Mouse (Mus musculus) 3134 (cell line): Measurements from ENCODE around the gene Tcap.

Experiments
- DNase-seq: peaks from one replicate; pipeline ENCODE4 v3.0.0-alpha.2; 2011; ENCODE audit warnings: low spot score; ENCODE audit not compliant: insufficient read length; ENCODE audit errors: extremely low read depth

Gene Tcap

DNA sequence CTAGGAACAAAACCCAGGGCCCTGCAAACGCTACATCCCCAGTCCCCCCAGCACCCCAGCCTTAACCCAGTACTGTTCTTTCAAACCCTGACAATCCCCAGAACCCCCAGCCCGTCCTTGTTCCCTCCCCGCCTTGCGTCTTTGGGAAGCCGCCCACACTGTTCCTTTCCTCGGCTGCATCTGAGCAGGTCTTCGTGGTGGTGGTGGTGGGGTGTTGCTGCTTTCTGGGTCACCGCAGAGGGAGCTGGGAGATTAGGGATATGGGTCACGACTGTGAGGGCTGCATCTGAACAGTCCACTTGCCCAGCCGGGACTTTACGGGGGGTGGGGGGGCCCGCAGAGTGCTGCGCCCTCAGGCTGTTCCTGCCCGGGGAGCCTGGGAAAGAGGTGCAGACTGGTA, 29.2 kb upstream of the Tcap start:
- DNase-seq: no peak

DNA sequence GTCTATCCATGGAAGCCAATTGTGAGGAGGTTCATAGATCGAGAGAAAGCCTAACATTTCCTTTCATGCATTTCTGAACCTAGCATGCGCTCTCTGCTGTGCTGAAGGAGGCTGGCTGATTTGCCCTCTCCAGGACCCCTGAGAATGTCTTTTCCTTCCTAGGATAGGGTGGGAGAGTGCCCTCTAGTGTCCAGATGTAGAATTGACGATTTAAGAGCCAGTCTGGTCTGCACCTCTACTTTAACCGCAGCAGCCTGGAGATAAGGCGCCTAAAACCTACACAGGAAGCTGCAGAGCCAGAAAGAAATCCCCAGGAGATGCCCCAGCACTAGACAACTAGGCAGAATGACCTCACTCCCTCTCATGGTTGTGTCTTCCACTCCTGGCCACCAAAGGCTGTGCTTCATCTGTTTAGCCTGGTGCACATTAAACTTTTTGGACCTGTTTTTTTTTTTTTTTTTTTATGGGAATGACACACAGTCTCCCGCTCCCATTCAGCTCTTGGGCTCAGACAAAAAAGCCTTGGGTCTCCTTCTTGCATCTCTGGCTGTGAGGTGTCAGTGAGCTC, 27.8 kb upstream of the Tcap start:
- peak; percentile 52 for DNase-seq

GRCm38 (mm10) chr11:98356625-98357394, 26.8 kb upstream of the Tcap start:
- no peak for DNase-seq

DNA sequence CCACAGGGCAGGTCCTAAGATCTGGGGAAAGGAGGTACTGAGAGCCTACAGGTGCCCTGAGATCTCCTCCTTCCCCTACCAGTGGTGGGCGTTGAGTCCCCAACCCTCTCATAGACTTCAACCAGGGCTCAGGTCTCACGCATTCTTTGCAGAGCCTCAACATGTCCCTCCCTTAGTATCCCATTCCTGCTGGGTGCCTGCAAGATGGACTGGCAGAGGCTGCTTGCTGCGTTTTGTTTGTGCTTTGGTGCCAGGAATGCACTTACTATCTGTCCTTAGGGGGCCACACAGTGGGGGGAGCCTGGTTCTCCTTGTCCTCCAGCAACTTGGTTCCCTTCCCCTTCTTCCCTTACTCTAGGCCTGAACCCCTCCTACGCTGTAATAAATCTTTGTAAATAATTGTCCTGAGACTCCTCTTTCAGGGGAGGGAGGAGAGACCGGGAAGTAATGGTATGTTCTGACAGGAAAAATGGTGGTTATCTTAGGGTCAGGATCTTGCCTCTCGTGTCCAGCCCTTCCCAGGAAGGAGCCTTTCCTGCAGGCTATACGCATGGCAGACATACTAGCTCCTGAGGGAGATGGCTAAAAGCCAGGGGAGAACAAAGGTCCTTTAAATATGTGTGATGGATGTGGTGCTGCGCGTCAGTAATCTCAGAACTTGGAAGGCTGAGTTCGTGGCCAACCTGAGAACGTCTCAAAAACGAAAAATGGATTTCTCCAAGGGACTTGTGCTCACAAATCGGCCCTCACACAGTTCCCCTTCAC, 26.0 kb upstream of the Tcap start:
- DNase-seq: no peak

DNA sequence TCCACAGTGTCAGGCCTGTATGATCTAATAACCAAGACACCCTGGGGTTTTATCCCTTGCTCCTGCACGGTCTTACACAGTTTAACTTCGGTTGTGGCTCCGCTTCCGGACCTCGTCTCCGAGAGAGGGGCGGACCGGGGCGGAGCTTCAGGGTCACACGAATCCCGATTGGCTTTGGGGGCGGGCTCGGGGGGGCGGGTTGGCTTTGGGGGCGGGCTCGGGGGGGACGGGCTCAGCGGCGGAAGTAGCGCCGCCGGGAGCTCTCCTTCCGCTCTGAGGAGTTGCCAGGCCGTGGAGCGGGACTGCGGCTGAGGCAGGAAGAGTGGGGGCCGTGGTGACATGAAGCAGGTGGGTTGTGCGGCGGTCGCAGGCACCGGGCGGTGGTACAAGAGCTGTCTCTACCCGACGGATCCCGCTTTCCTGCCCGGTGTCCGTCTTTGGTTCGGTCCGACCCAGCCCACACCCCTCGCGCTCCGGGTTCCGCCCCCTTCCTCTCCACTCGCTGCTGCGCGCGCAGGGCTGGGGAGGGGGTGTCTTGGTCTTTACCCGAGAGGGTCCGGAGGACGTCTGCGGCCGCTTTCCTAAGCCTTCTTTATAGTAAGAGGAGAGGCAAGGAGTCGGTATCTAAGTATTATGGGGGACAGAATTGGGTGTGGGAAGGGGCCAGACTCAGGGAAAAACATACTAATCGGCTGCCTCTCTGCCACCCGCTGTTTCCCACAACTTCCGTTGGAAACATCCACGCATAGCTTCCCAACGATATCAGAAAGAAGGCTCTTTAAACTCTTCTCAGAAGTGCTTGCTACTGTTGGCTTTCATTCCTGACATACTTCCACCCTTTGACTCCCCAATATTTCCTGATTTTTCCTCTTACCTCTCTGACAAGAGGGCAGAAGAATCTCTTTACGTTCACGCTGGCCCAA, 25.2 kb upstream of the Tcap start, which contains the start of gene Stard3:
TSS of gene Stard3 (plus strand) at position 208 of the 923 bp plus-strand sequence.
- DNase-seq: peak; percentile 87

DNA sequence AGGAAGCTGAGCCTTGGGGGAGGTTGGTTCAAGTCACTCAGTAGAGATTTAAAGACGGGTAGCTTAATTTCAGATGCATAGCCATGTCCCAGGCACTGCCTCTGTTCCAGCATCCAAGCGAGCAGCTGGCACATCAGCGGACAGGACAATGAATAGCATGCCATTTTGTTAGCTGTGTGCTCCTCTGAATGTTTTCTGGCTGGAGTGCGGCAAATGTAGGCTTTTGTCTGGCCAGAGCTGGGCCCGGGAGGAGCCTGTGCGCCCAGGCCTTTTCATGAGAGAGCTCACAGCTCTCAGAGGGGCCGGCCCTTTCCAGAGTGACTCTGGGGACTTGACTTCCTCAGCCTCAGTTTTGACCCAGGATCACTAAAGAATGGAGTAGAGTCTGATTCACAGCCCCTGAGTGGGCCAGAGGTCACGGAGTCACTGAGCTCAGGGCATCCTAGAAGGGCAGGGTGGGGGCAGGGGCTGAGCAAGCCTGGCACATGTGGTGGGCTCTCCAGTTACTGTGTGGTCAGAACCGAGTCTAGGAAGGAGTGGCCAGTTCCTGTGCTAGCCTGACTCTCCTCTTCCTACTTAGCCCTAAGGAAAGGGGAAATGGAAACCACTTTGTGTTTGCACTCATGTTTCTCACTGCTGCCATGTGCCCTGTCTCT, 22.6 kb upstream of the Tcap start:
- DNase-seq: no peak

DNA sequence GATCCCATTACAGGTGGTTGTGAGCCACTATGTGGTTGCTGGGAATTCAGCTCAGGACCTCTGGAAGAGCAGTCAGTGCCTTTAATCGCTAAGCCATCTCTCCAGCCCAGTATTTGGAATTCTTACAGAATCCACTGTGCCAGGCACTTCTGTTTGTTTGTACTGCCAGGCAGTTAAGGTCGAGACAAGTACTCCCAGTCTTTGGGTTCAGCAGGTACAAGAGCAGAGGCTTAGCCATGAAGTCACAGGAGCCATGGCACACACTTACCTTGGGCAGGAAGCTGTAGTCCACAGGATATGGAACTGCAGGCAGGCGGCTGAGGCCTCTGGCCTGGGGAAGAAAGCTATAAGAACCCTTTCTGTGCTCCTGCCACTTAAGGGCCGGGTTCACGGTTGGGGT, 19.8 kb upstream of the Tcap start:
- no peak for DNase-seq

- no peak for DNase-seq
Observed at GRCm38 (mm10) chr11:98364410-98364809, 19.2 kb upstream of the Tcap start.

DNA sequence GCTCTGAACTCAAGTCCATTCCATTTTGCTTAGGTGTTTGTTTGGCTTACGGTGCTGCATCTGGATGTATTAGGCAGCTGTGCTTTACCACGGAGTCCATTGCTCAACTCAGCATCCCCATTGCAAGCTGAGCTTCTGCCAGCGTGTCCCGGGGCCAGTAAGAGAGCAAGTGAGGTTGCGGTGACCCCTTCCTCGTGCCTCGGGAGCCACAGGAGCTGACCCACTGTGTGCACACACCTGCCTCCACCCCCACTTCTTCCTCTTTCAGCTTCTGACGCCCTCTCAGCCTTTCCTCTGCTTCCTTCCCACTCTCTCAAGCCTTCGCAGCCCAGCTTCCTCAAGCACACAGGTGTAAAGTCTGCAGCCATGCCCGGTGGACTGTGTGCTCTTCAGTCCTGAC, 17.3 kb upstream of the Tcap start:
- DNase-seq: no peak

GRCm38 (mm10) chr11:98367171-98367862, 16.3 kb upstream of the Tcap start:
- no peak for DNase-seq

GRCm38 (mm10) chr11:98367863-98368186, 15.8 kb upstream of the Tcap start:
- DNase-seq: no peak

DNA sequence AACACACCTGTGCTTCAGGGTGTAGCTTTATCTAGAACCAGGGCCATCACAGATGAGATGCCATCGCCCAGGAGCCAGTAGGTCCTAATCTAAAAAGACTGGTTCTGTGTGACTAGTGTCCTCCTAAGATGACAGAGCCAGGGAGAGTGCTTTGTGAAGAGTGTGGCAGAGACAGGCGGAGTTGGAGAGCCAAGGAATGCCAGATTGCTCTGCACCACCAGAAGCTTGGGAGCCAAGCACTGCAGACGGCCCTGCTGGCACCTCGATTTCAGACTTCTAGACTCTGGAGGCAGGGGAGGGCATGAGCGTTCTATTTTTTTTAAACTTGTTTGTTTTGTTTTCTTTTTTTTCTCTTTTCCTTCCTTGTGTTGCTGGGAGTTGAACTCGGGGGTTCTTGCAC, 14.3 kb upstream of the Tcap start:
- DNase-seq: no peak

- no peak for DNase-seq
Observed at GRCm38 (mm10) chr11:98370588-98370987, 13.0 kb upstream of the Tcap start.

- no peak for DNase-seq
Observed at GRCm38 (mm10) chr11:98371556-98372240, 11.9 kb upstream of the Tcap start.

DNA sequence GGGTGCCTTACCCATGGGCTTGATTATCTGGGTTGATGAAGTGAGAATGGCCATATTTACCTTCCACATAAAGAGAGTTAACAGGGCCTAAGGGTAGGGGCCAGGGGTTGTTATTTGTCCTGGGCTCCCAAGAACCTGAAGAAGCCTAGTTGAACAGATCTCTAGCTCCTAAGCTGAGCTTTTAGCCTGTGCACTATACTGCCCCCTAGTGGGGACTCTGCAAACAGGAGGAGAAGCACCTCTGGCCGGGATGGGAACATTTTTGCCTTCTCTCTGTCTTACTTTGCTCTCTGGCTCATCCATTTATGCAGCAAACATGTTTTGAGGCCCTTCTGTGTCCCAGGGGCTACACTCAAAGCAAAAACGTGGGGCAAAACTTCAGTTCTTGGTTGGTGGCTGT, 11.2 kb upstream of the Tcap start:
- no peak for DNase-seq

DNA sequence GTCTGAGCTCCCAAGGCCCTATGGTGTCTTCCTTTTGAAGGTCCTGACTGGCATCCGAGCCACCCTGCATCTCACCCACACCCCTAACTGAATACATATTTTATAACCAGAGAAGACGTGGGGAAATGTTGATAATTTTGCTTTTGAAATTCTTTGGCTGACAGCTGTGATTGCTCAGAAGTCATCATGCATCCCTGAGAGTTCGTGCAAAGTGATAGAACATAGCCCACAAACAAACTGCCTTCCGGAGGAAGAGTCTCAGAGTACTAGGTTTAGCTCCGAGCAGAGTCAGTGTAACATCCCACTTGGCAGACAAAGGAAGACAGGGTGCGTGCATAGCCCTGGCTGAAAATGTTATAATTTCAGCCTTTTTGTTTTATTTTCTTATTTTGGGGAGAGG, 10.4 kb upstream of the Tcap start:
- DNase-seq: no peak

DNA sequence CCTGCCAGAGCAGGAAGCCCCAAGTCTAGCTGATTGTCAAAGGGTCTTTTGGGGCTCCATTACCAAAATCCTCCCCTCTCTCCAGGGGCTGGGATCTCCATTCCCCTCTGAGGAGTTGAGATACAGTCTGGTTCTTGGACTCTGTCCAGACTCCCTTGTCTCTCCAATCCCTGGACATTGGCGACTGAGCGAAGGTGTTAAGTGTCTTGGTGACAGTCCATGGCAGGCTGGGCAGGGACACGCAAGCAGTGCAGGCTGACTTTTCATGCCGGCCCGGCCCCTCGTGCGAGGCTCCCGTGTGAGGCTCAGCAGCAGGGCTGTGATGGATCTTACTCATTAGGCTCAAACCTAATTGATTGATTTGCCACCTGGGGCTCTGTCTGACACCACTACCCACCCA, 9.3 kb upstream of the Tcap start:
- DNase-seq: no peak

- no peak for DNase-seq
Observed at GRCm38 (mm10) chr11:98376756-98377155, 6.9 kb upstream of the Tcap start.

DNA sequence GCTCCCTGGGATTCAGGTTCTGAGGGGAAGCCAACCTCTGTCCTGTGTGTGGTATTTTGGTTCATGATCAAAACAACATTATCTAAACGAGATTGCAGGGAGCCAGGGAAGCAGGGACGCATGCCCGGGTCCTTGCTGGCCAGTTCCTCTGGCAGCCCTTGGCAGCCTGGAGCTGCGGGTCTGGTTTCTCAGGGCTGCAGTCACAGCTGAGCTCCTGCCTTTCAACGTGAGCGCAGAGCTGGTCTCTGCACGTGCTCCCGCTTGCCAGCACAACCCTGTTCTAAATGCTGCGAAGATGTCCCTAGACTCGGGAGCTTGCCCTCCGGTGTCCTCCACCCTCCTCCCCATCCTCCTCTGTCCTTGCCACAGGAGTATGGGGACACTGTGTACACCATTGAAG, 5.8 kb upstream of the Tcap start:
- DNase-seq: no peak
